ENCODE assay signal across 9 mouse cellular contexts in genomic region chr19:4720671-4721244, GRCm38 (mm10). TPM values are rescaled to one million over a fixed set of nuclear protein-coding genes. Genes with fewer than 3 reads are reported as not detected.
DNase-seq lines count a peak whose midpoint lies in the region; ATAC-seq and TF ChIP-seq lines count a peak whose summit lies in the region.
"Had no signal": no experiment of that assay in that cellular context is flagged by ENCODE, and none has a peak within 500 bp of the region (broad histone marks: within the 10 kb centered on the region; RNA-seq: fewer than 3 reads in every experiment).

No protein-coding gene starts in this region.

- H3K27me3 ChIP-seq in ES-Bruce4 (ENCODE audit: control insufficient read depth, insufficient read depth, low read length, poor library complexity, severe bottlenecking) = no peaks in the 10 kb centered on the region
- no peaks in the 10 kb centered on the region for H3K27me3 ChIP-seq in lung, embryonic 15.5 days

- H3K4me2 ChIP-seq in lung, embryonic 15.5 days = peak overlapping the region; percentile 47
- H3K4me2 ChIP-seq: midbrain, embryonic 12.5 days had no signal

- TF ChIP-seq EP300 in ES-Bruce4 (IDR thresholded peaks at IDR 0.05; ENCODE audit: insufficient read depth, low read depth, low read length) = 0 out of 2 replicates have a peak, but pooled peaks have one; percentile 29

- peak; percentile 17; the same call in 1 of the 2 replicates for ATAC-seq in lung, embryonic 15.5 days (ENCODE audit: borderline replicate concordance, extremely low read depth, low FRiP score, low TSS enrichment)

- TF ChIP-seq CTCF in ES-Bruce4 (IDR thresholded peaks at IDR 0.05; ENCODE audit: low read depth, low read length) = no peak

- H3K36me3 ChIP-seq in ES-Bruce4 (ENCODE audit: control insufficient read depth, insufficient read depth, low read length, poor library complexity, severe bottlenecking) = no peaks in the 10 kb centered on the region
- no peaks in the 10 kb centered on the region for H3K36me3 ChIP-seq in lung, embryonic 15.5 days

- peaks cover 10% of the 10 kb centered on the region for H3K4me1 ChIP-seq in ES-Bruce4 (ENCODE audit: control insufficient read depth, insufficient read depth, low read length)
- peaks cover 20% of the 10 kb centered on the region for H3K4me1 ChIP-seq in lung, embryonic 15.5 days

- TF ChIP-seq POLR2A in ES-Bruce4 (IDR thresholded peaks at IDR 0.05; ENCODE audit: insufficient read depth, low read length) = no peak

- no peaks in the 10 kb centered on the region for H3K9me3 ChIP-seq in ES-Bruce4 (replicated peaks; ENCODE audit: control insufficient read depth, insufficient read depth, low read length, poor library complexity, severe bottlenecking)
- no peaks in the 10 kb centered on the region for H3K9me3 ChIP-seq in lung, embryonic 15.5 days
- H3K9me3 ChIP-seq: midbrain, embryonic 12.5 days had no signal

- peak overlapping the region; percentile 66 for H3K4me3 ChIP-seq in ES-Bruce4 (ENCODE audit: low read depth, low read length)
- peak overlapping the region; percentile 23 for H3K4me3 ChIP-seq in lung, embryonic 15.5 days
- H3K4me3 ChIP-seq: midbrain, embryonic 12.5 days had no signal

- H3K27ac ChIP-seq in ES-Bruce4 (ENCODE audit: insufficient read depth, low read length) = peak overlapping the region; percentile 14; the same call in 1 of the 2 replicates
- peak overlapping the region; percentile 30 for H3K27ac ChIP-seq in lung, embryonic 15.5 days
- H3K27ac ChIP-seq: midbrain, embryonic 12.5 days had no signal

- WGBS in lung, embryonic 15.5 days = 25% methylated on average over 11 of the region's 11 CpGs

- peak; percentile 52 for DNase-seq in adrenal gland, adult 2 months
- DNase-seq in adrenal gland, adult 8-10 months = no peak
- DNase-seq in kidney, adult 9 months = peak; percentile 79
- no peak for DNase-seq in right cerebral cortex, adult 2 months (ENCODE audit: low spot score in 2 of 2)
- DNase-seq in left cerebral cortex, adult 11 months (ENCODE audit: low spot score) = no peak
- DNase-seq in MN1 (ENCODE audit: low spot score) = no peak

- peak overlapping the region; percentile 33 for H3K9ac ChIP-seq in ES-Bruce4 (ENCODE audit: low read depth, poor library complexity, severe bottlenecking)
- H3K9ac ChIP-seq in lung, embryonic 15.5 days = no peak overlapping the region
- H3K9ac ChIP-seq: midbrain, embryonic 12.5 days had no signal

RNA-seq across cellular contexts. Expression of gene Sptbn2, which starts 9.8 kb away (rescaled TPM):
- total RNA-seq in adrenal gland, adult 2 months (2021) = under 1 TPM; 0.58 to 0.83 TPM
- polyA plus RNA-seq in adrenal gland, adult 2 months (2012; rRNA removed) = 0.30 and 0.42 TPM in 2 replicates
- 1 to 10 TPM in 3 of 4 experiments, under 1 TPM in 1; 0.99 to 3.5 (median 1.6) TPM for total RNA-seq in adrenal gland, adult 8-10 months (2022)
- 13.5 and 13.7 TPM in 2 replicates for polyA plus RNA-seq in ES-Bruce4 (2011; ENCODE audit: insufficient read depth, insufficient read length, low read depth, missing spikeins)
- polyA plus RNA-seq in lung, embryonic 15.5 days (2015; fragmentation: Nextera tagmentation; extraction: Ambion mirVana) = 1.1 and 1.4 TPM in 2 replicates

RNA-seq across cellular contexts. Expression of gene Gm960, which starts 22.3 kb away (rescaled TPM):
- under 1 TPM in 1 of 2 experiments, not detected in 1; 0.12 TPM for total RNA-seq in adrenal gland, adult 2 months (2021)
- polyA plus RNA-seq in adrenal gland, adult 2 months (2012; rRNA removed) = 0.27 and 2.3 TPM in 2 replicates
- 1 to 10 TPM in 1 of 4 experiments, under 1 TPM in 2, not detected in 1; 0.67 to 1.0 (median 0.94) TPM for total RNA-seq in adrenal gland, adult 8-10 months (2022)
- polyA plus RNA-seq in ES-Bruce4 (2011; ENCODE audit: insufficient read depth, insufficient read length, low read depth, missing spikeins) = 0.32 and 0.87 TPM in 2 replicates
- polyA plus RNA-seq in lung, embryonic 15.5 days (2015; fragmentation: Nextera tagmentation; extraction: Ambion mirVana) = 2.2 and 3.1 TPM in 2 replicates

RNA-seq across cellular contexts. Expression of gene Rbm4b, which starts 35.5 kb away (rescaled TPM):
- total RNA-seq in adrenal gland, adult 2 months (2021) = 10 to 100 TPM; 12.4 to 17.9 TPM
- polyA plus RNA-seq in adrenal gland, adult 2 months (2012; rRNA removed) = 5.8 and 7.4 TPM in 2 replicates
- 10 to 100 TPM; 14.3 to 16.5 (median 16.1) TPM for total RNA-seq in adrenal gland, adult 8-10 months (2022)
- polyA plus RNA-seq in ES-Bruce4 (2011; ENCODE audit: insufficient read depth, insufficient read length, low read depth, missing spikeins) = 7.2 and 7.4 TPM in 2 replicates
- 60.8 and 62.7 TPM in 2 replicates for polyA plus RNA-seq in lung, embryonic 15.5 days (2015; fragmentation: Nextera tagmentation; extraction: Ambion mirVana)

Comparison
In these comparisons a context has a peak if more than half of its experiments do, and no peak if none do; other contexts are left out.
1. DNase-seq: peak in adrenal gland, adult 2 months (single experiment) and kidney, adult 9 months (single experiment); none in adrenal gland, adult 8-10 months (single experiment), right cerebral cortex, adult 2 months (0 of 2), left cerebral cortex, adult 11 months (single experiment) and MN1 (single experiment).